Mouse (Mus musculus): ENCODE measurements around the gene Ndufb3. TPM values are rescaled to one million over a fixed set of nuclear protein-coding genes. Genes with fewer than 3 reads are reported as not detected.
"Not testable (repeated sequence)": the region's sequence is repeated elsewhere in the genome, so short reads cannot be mapped to it uniquely, and the experiment has no call there.

The Ndufb3 gene
- polyA plus RNA-seq, 1 experiment from 2014 or later, result 155 TPM

- Histone ChIP-seq H3K36me3 (no peaks in the 10 kb centered on the region), H3K4me2 (no peak overlapping the region), H3K27me3 (no peaks in the 10 kb centered on the region), H3K4me3 (replicated peaks) (no peak overlapping the region), H3K9ac (replicated peaks) (no peak overlapping the region), H3K9me3 (no peaks in the 10 kb centered on the region), H3K4me1 (replicated peaks) (no peaks in the 10 kb centered on the region), H3K27ac (no peak overlapping the region)
- ATAC-seq (ENCODE audit: insufficient number of reproducible peaks, insufficient read depth, low FRiP score, low TSS enrichment, low read depth), result no peak
- 83% methylated on average over 6 of the region's 6 CpGs for WGBS
Measured at GRCm38 (mm10) chr1:58617978-58618668, 31.9 kb downstream of the Ndufb3 start.

GRCm38 (mm10) chr1:58618766-58619165, 32.6 kb downstream of the Ndufb3 start:
- ATAC-seq (ENCODE audit: insufficient number of reproducible peaks, insufficient read depth, low FRiP score, low TSS enrichment, low read depth), result no peak
- no peak overlapping the region for H3K9ac ChIP-seq (replicated peaks)
- no peaks in the 10 kb centered on the region for H3K36me3 ChIP-seq
- H3K9me3 ChIP-seq, result no peaks in the 10 kb centered on the region
- 89% methylated on average over 2 of the region's 2 CpGs for WGBS
- H3K4me2 ChIP-seq, result no peak overlapping the region
- no peak overlapping the region for H3K27ac ChIP-seq
- no peak overlapping the region for H3K4me3 ChIP-seq (replicated peaks)
- no peaks in the 10 kb centered on the region for H3K4me1 ChIP-seq (replicated peaks)
- H3K27me3 ChIP-seq, result no peaks in the 10 kb centered on the region

- no peak for ATAC-seq (ENCODE audit: insufficient number of reproducible peaks, insufficient read depth, low FRiP score, low TSS enrichment, low read depth)
- 83% methylated on average over 3 of the region's 3 CpGs for whole genome bisulfite sequencing
Measured at GRCm38 (mm10) chr1:58621251-58621650, 35.1 kb downstream of the Ndufb3 start.

GRCm38 (mm10) chr1:58621996-58622748, 36.0 kb downstream of the Ndufb3 start:
- H3K4me3 ChIP-seq (replicated peaks), result no peak overlapping the region
- ATAC-seq (ENCODE audit: insufficient number of reproducible peaks, insufficient read depth, low FRiP score, low TSS enrichment, low read depth), result no peak
- WGBS, result 65% methylated on average over 7 of the region's 7 CpGs
- no peak overlapping the region for H3K9ac ChIP-seq (replicated peaks)
- H3K27ac ChIP-seq, result no peak overlapping the region
- no peaks in the 10 kb centered on the region for H3K27me3 ChIP-seq
- H3K9me3 ChIP-seq, result no peaks in the 10 kb centered on the region
- H3K4me2 ChIP-seq, result no peak overlapping the region
- H3K4me1 ChIP-seq (replicated peaks), result no peaks in the 10 kb centered on the region
- H3K36me3 ChIP-seq, result no peaks in the 10 kb centered on the region

More at GRCm38 (mm10) chr1:58621251-58621650, 35.1 kb downstream of the Ndufb3 start:
- Histone ChIP-seq H3K4me3 (replicated peaks) (no peak overlapping the region), H3K4me2 (no peak overlapping the region), H3K9ac (replicated peaks) (no peak overlapping the region), H3K27me3 (no peaks in the 10 kb centered on the region), H3K9me3 (no peaks in the 10 kb centered on the region), H3K27ac (no peak overlapping the region), H3K36me3 (no peaks in the 10 kb centered on the region), H3K4me1 (replicated peaks) (no peaks in the 10 kb centered on the region)

GRCm38 (mm10) chr1:58628847-58629246, 42.7 kb downstream of the Ndufb3 start:
- not testable (repeated sequence) for H3K4me3 ChIP-seq (replicated peaks); ATAC-seq (ENCODE audit: insufficient number of reproducible peaks, insufficient read depth, low FRiP score, low TSS enrichment, low read depth); H3K9ac ChIP-seq (replicated peaks); H3K27me3 ChIP-seq; H3K36me3 ChIP-seq; H3K9me3 ChIP-seq; H3K4me2 ChIP-seq; H3K27ac ChIP-seq; H3K4me1 ChIP-seq (replicated peaks)
- WGBS, result 56% methylated on average over 2 of the region's 2 CpGs

Other genes starting within 250 kb of the Ndufb3 start
- gene Bzw1, start 193.5 kb upstream of the Ndufb3 start, polyA plus RNA-seq (2016; fragmentation: Nextera tagmentation; extraction: Ambion mirVana), result 408 and 418 TPM in 2 replicates
- gene Clk1, start 162.3 kb upstream of the Ndufb3 start, polyA plus RNA-seq (2016; fragmentation: Nextera tagmentation; extraction: Ambion mirVana), result 202 and 205 TPM in 2 replicates
- 59.6 and 60.2 TPM in 2 replicates for gene Nif3l1, start 141.2 kb upstream of the Ndufb3 start, polyA plus RNA-seq (2016; fragmentation: Nextera tagmentation; extraction: Ambion mirVana)
- gene Ppil3, start 140.9 kb upstream of the Ndufb3 start, polyA plus RNA-seq (2016; fragmentation: Nextera tagmentation; extraction: Ambion mirVana), result 56.3 and 56.7 TPM in 2 replicates
- gene Orc2, start 81.3 kb upstream of the Ndufb3 start, polyA plus RNA-seq (2016; fragmentation: Nextera tagmentation; extraction: Ambion mirVana), result 41.6 and 48.1 TPM in 2 replicates
- 6.5 and 7.1 TPM in 2 replicates for gene Fam126b, start 61 bp upstream of the Ndufb3 start, polyA plus RNA-seq (2016; fragmentation: Nextera tagmentation; extraction: Ambion mirVana)
- not detected in 2 replicates for gene Als2cr12, start 109.6 kb downstream of the Ndufb3 start, polyA plus RNA-seq (2016; fragmentation: Nextera tagmentation; extraction: Ambion mirVana)
- 29.9 and 34.3 TPM in 2 replicates for gene Cflar, start 125.1 kb downstream of the Ndufb3 start, polyA plus RNA-seq (2016; fragmentation: Nextera tagmentation; extraction: Ambion mirVana)
- gene Casp8, start 209.0 kb downstream of the Ndufb3 start, polyA plus RNA-seq (2016; fragmentation: Nextera tagmentation; extraction: Ambion mirVana), result 20.1 and 22.0 TPM in 2 replicates

Measured in limb, embryonic 12.5 days (tissue).